Mouse (Mus musculus): Measurements from ENCODE around the gene Gal3st1.

Gene Gal3st1

GRCm38 (mm10) chr11:4031126-4031941 lies 47.9 kb downstream of the Gal3st1 start, which contains the start of gene Sec14l4:
Gene Sec14l4, plus strand, starts transcription at chr11:4031462.
- DNase-seq (ENCODE audit: low read depth in 2 of 2, low spot score in 2 of 2): no peak

- DNase-seq (ENCODE audit: low read depth in 2 of 2, low spot score in 2 of 2): no peak
These were observed 48.5 kb downstream of the Gal3st1 start for GRCm38 (mm10) chr11:4031961-4032360.

GRCm38 (mm10) chr11:4033471-4033870 lies 50.0 kb downstream of the Gal3st1 start:
- no peak for DNase-seq (ENCODE audit: low read depth in 2 of 2, low spot score in 2 of 2)

GRCm38 (mm10) chr11:4034169-4034568 lies 50.7 kb downstream of the Gal3st1 start:
- no peak for DNase-seq (ENCODE audit: low read depth in 2 of 2, low spot score in 2 of 2)

GRCm38 (mm10) chr11:4035116-4035892 lies 51.9 kb downstream of the Gal3st1 start:
- no peak for DNase-seq (ENCODE audit: low read depth in 2 of 2, low spot score in 2 of 2)

GRCm38 (mm10) chr11:4035916-4036315 lies 52.5 kb downstream of the Gal3st1 start:
- DNase-seq (ENCODE audit: low read depth in 2 of 2, low spot score in 2 of 2): no peak

GRCm38 (mm10) chr11:4036365-4037084 lies 53.1 kb downstream of the Gal3st1 start:
- no peak for DNase-seq (ENCODE audit: low read depth in 2 of 2, low spot score in 2 of 2)

GRCm38 (mm10) chr11:4039951-4040350 lies 56.5 kb downstream of the Gal3st1 start:
- DNase-seq (ENCODE audit: low read depth in 2 of 2, low spot score in 2 of 2): no peak

GRCm38 (mm10) chr11:4041123-4041625 lies 57.7 kb downstream of the Gal3st1 start:
- no peak for DNase-seq (ENCODE audit: low read depth in 2 of 2, low spot score in 2 of 2)

GRCm38 (mm10) chr11:4043081-4043480 lies 59.6 kb downstream of the Gal3st1 start:
- no peak for DNase-seq (ENCODE audit: low read depth in 2 of 2, low spot score in 2 of 2)

GRCm38 (mm10) chr11:4046526-4046925 lies 63.1 kb downstream of the Gal3st1 start:
- no peak for DNase-seq (ENCODE audit: low read depth in 2 of 2, low spot score in 2 of 2)

GRCm38 (mm10) chr11:4047766-4048165 lies 64.3 kb downstream of the Gal3st1 start:
- no peak for DNase-seq (ENCODE audit: low read depth in 2 of 2, low spot score in 2 of 2)

GRCm38 (mm10) chr11:4048438-4048837 lies 65.0 kb downstream of the Gal3st1 start:
- DNase-seq (ENCODE audit: low read depth in 2 of 2, low spot score in 2 of 2): no peak
